Mouse (Mus musculus) lung, adult 2 months (tissue): ENCODE results near the gene Ccdc63. TPM values are rescaled to one million over a fixed set of nuclear protein-coding genes. Genes with fewer than 3 reads are reported as not detected.

ENCODE experiments used
- DNase-seq: peaks from one replicate; pipeline ENCODE4 v3.0.0; 2022
- H3K4me1 ChIP-seq: fragments of 200-500 bp; 2 replicates; pipeline ENCODE4 v1.6.1; 2011; ENCODE audit warnings: low read length; ENCODE audit not compliant: control insufficient read depth, insufficient read depth
- H3K4me3 ChIP-seq: fragments of 200-500 bp; replicated peaks from 2 replicates; pipeline ENCODE3; 2011; ENCODE audit warnings: low read depth, mild to moderate bottlenecking, control low read depth, low read length; ENCODE audit errors: extremely low read depth
- CTCF ChIP-seq: fragments of 200-500 bp; IDR thresholded peaks from 2 replicates; pipeline ENCODE4 v1.5.1; 2011; ENCODE audit warnings: mild to moderate bottlenecking, low read length, control low read depth; ENCODE audit not compliant: insufficient read depth
- POLR2A ChIP-seq: fragments of 200-500 bp; IDR thresholded peaks from 2 replicates; pipeline ENCODE4 v1.6.1; 2011; ENCODE audit warnings: low read depth, mild to moderate bottlenecking, control low read depth, low read length, borderline replicate concordance; ENCODE audit errors: extremely low read depth
- WGBS: fragments of 180-500 bp; shearing (Covaris S2); methylation state at CpG from one replicate; pipeline ENCODE4 v1.1.7; 2018; 5-methylcytosine and 5-hydroxymethylcytosine counted together
- polyA plus RNA-seq: library from polyadenylated mRNA; depleted of rRNA; stranded (reverse); fragments of >200 nt; gene quantifications from 2 replicates; pipeline ENCODE4 v1.2.3, GENCODE M21; 2012

Ccdc63 gene
- polyA plus RNA-seq, 1 experiment = 0.27 TPM

DNA sequence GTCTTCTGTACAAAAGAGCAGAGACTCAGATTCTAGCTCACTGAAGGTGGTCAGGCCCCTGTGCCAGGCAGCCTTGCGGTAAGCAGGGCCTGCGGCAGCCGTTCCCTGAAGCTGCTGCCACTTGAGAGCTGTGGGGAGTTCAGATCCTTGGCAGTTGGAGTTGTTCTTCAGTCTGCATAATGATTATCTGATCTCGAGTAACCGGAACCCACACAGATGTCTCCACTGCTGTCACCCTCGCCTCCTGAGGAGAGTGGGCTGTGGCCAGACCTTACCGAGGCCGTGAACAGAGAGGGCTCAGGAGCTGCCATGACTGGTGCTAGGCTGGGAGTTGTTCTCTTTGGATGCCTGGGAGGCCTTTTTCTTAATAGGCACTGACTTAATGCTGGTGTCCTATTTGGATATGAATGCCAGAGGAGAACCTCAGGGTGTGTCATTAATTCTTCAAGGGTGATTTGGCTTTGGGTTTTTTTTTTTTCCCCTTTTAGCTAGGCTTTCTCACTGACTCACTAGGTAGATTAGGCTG lies 26.1 kb upstream of the Ccdc63 start:
- Histone ChIP-seq H3K4me3 (no peak overlapping the region), H3K4me1 (peaks cover 24% of the 10 kb centered on the region)
- no peak for DNase-seq
- WGBS = 41% methylated on average over 8 of the region's 8 CpGs
- TF ChIP-seq POLR2A (no peak), CTCF (no peak)

DNA sequence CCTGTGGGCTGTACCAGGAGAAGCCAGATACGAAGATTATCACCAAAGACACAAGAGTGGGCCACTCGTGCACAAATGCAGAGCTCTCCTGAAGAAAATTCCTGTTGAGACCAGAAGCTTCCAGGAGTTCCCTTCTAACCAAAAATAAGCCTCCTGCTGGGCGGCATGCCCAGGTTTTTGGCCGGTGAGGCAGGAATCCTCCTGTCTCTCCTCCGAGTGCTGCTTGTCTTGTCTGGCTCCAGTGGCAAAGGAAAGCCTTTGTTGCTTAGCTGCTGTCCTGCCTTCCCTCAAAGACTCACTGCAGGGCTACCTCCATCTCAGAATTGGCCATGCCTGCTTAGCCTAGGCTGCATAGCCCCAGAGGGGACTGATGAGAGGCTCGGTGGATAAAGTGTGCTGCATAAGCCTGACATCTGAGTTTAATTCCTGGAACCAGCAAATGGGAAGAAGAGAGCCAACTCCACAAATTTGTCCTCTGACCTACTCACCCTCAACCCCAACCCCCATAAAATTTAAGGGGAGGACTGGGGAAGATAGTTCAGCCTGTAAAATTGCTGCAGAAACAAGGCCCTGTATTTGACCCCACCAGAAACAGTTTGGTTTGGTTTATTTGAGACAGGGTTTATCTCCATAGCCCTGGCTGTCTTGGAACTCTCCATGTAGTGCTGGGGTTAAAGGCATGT lies 24.8 kb upstream of the Ccdc63 start:
- Histone ChIP-seq H3K4me3 (no peak overlapping the region), H3K4me1 (peaks cover 32% of the 10 kb centered on the region)
- 47% methylated on average over 6 of the region's 6 CpGs for WGBS
- TF ChIP-seq CTCF (no peak), POLR2A (no peak)
- no peak for DNase-seq

DNA sequence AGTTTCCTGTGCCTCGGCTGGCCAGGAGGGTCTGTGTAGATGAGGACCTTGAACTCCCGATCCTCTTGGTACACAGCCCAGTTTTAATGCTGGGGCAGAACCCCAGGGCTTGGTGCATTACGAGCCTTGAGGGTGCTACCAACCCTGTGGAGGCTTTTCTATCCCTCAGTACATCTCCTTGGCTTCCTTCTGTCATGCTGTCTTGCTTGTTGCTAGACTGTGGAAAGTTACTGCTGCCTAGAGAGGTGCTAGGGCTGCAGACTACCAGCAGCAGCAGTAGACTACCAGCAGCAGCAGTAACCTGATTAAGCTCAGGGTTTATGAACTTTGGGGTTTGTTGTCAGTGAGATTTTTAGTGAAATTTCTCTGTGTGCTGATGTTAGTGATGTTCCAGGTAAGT lies 23.4 kb upstream of the Ccdc63 start:
- Histone ChIP-seq H3K4me3 (no peak overlapping the region), H3K4me1 (peaks cover 41% of the 10 kb centered on the region)
- DNase-seq = no peak
- WGBS = 40% methylated on average over 3 of the region's 3 CpGs
- TF ChIP-seq POLR2A = no peak
- TF ChIP-seq CTCF = no peak

DNA sequence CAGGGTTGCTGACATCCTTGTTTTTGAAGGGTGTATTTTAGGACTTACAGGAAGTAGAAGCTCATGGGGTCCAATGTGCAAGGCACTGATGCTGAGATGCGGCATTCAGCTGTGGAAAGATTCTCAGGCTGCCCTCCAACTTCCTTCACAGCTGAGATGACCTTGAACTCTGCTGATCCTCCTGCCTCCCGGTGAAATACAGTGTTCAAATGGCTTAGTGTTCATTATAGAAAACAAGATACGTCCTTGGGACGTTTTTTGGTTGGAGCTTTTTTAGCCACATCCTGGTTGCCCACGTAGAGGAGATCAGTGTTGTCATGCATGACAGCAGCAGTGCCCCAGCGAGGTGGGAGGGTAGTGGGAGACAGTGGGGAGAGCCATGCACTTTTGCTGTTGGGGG lies 22.6 kb upstream of the Ccdc63 start:
- 23% methylated on average over 6 of the region's 6 CpGs for WGBS
- TF ChIP-seq POLR2A (no peak), CTCF (no peak)
- DNase-seq = no peak
- Histone ChIP-seq H3K4me1 (peaks cover 41% of the 10 kb centered on the region), H3K4me3 (no peak overlapping the region)

DNA sequence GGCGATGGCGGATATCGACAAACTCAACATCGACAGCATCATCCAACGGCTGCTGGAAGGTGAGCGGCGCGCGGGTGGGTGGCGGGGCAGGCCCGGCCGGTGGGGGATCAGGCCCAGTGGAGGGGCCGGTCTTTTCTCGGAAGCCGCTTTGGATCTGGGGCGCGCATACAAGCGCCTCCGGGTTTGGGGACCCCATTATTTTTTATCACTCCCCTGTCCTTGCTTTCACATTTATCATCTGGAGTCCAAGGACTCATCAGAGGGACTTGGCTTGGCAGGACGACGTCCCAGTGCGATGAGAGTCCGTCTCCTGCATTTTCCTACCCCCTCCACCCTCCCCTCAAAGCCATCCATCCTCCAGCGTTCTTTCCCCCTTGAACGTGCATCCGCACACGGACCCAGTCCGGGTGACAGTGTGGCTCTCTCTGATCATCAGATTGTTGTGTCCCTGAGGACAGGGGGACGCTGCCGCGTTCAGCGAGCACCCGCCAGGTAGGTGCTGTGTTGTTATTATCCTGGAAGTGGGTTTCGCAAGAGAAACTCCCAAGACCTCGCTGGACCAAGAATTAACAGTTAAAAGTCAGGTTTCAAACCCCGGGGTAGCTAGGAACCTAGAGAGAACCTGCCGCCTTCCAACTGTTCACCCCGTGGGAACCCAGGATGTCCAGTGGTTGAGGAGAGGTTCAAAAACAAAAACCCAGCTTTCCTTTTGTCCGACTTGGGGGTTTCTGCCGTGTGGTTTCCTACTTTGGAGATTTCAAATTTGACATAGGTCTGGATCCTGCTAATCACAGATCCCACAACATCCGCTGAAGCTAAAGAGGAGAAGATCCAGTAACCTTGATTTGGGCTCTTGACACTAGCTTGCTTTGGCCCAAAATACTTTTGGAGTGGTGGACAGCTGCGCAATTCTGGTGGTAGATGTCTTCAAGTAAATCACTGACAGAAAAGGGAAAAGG lies 18.2 kb upstream of the Ccdc63 start:
- peak; percentile 47 for DNase-seq
- H3K4me1 ChIP-seq = peaks cover 30% of the 10 kb centered on the region
- no peak for TF ChIP-seq CTCF
- peak overlapping the region; percentile 85 for H3K4me3 ChIP-seq
- WGBS = under 1% methylated on average over 42 of the region's 42 CpGs

DNA sequence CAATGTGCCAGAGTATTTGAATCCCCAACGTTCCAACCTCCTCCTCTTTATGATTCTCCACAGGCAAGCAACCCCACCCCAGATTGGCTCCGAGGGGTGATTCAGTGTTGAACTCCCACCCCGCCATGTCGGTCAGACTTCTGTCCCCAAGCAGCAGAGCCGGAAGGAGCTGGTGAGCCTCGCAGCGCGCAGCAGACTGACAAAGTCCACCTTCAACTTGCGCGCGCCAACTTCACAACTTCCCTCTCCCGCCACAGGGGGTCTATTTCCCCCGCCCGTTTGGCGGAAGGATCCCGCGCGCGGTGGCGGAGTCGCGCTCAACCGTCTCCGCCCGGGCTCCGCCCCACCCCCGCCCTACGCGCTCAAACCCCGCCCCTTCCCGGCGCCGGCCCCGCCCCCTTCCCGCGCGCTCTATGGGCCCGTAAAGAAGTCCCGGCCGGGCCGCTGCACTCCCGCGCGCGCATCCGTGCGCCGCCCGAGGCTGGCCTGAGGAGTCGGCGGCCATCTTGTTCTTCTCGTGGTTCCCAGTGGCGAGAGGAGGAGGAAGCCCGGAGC lies 17.3 kb upstream of the Ccdc63 start, which contains the start of gene Ppp1cc:
Ppp1cc (plus strand) TSS at position 452 of the 555 bp plus-strand sequence.
- TF ChIP-seq CTCF (no peak), POLR2A (peak; percentile 78; the same call in 1 of the 2 replicates)
- DNase-seq = peak; percentile 85
- H3K4me1 ChIP-seq = peaks cover 21% of the 10 kb centered on the region
- WGBS = under 1% methylated on average over 50 of the region's 54 CpGs
- peak within 1 kb of the TSS; percentile 87 for H3K4me3 ChIP-seq

DNA sequence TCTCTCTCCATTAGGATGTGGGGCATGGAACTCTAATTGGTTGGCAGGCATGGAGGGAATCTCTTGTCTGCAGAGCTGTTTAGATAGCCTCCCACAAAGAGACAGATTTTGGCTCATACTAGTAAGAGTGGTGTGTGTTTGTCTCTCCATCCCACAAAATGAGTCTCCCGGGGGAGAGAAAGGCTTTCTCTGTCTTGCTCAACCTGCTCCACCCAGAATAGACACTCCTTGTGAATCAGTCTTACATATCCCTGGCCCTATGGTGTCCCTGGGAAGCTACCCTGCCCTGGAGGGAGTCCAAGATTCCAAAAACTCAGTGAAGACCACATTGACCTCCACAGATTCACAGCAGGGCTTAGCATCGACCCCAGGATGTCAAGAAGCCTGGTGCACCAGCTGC lies 15.9 kb upstream of the Ccdc63 start:
- no peak for TF ChIP-seq CTCF
- no peak for TF ChIP-seq POLR2A
- no peak overlapping the region for H3K4me3 ChIP-seq
- 55% methylated on average over 2 of the region's 2 CpGs for WGBS
- peaks cover 14% of the 10 kb centered on the region for H3K4me1 ChIP-seq
- no peak for DNase-seq

DNA sequence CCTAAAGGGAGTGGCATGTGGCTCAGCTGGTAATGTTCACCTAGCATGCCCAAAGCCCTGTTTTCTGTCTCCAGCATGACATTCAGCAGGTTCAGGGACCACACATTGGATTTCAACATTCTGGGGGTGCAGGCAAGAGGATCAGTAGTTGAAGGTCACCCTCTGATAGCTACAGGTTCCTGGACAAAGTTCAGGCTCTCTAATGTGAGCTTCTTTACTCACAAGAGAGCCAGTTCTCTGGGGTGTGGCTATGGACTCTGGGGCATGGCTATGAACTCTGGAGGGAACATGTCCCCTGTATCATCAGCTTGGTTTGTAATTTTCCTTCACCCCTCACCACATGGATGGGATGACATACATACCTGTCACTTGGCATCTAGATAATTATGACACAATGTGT lies 15.0 kb upstream of the Ccdc63 start:
- no peak for DNase-seq
- no peak for TF ChIP-seq CTCF
- no peak for TF ChIP-seq POLR2A
- H3K4me1 ChIP-seq = peaks cover 10% of the 10 kb centered on the region; the same call in 1 of the 2 replicates
- H3K4me3 ChIP-seq = no peak overlapping the region

DNA sequence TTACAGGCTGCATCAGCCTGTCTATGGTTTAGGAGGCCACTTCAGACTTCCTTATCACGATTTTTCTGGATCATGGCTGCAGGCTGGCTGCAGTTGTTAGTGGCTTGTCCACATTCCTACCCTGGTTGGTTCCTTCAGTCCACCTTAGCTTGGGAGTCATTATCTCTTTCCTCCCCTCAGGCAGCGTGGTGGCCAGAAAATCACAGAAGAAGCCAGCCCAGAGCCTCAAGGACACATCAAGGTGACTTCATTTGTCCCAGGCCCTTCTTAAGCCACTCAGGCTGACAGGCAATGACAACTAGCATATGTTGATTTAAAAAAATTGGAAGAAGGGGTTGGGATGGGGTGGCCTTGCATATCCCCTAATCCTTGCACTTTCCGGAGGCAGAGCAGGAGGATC lies 14.2 kb upstream of the Ccdc63 start:
- TF ChIP-seq POLR2A (no peak), CTCF (no peak)
- DNase-seq = no peak
- H3K4me3 ChIP-seq = no peak overlapping the region
- 69% methylated on average over 3 of the region's 3 CpGs for WGBS
- H3K4me1 ChIP-seq = 0 out of 2 replicates have a peak, but pooled peaks cover 4% of the 10 kb centered on the region
